Mouse (Mus musculus) T-helper 2 cell (primary cell): ENCODE results near the gene Olfr498.

Experiments
- in situ Hi-C: fragments of 300-600 bp; cut with MboI, MseI; formaldehyde crosslinking; loops from one replicate; pipeline ENCODE4 v1.15.1; 2025; ENCODE audit warnings: high pct_unique_total_duplicates

Gene Olfr498

GRCm38 (mm10) chr7:108465026-108465425 lies at the start of gene Olfr498:
Gene Olfr498, plus strand, starts transcription at chr7:108465326.
- in situ Hi-C loops, result no loop called here

GRCm38 (mm10) chr7:108420121-108420520 lies 45.0 kb upstream of the Olfr498 start, which contains the start of gene Olfr497:
Gene Olfr497, plus strand, starts transcription at chr7:108420421.
- in situ Hi-C loops, result no loop called here
